Mouse (Mus musculus) embryonic facial prominence, embryonic 10.5 days (tissue): ENCODE measurements around the gene Hoxa4. TPM values are rescaled to one million over a fixed set of nuclear protein-coding genes. Genes with fewer than 3 reads are reported as not detected.

Source experiments
- DNase-seq: peaks from one replicate; pipeline ENCODE4 v3.0.0-alpha.2; 2017; ENCODE audit warnings: low spot score
- H3K27ac ChIP-seq: fragments of 300-500 bp; sonication (generic); replicated peaks from 2 replicates; pipeline ENCODE4 v1.5.1; 2016; ENCODE audit warnings: mild to moderate bottlenecking
- H3K27me3 ChIP-seq: fragments of 300-500 bp; sonication (generic); replicated peaks from 2 replicates; pipeline ENCODE4 v1.6.1; 2016; ENCODE audit warnings: low read depth, mild to moderate bottlenecking; ENCODE audit not compliant: poor library complexity, severe bottlenecking
- H3K36me3 ChIP-seq: fragments of 300-500 bp; sonication (generic); replicated peaks from 2 replicates; pipeline ENCODE4 v1.6.1; 2016; ENCODE audit warnings: mild to moderate bottlenecking, moderate library complexity
- H3K4me1 ChIP-seq: fragments of 300-500 bp; sonication (generic); 2 replicates; pipeline ENCODE4 v1.6.1; 2016
- H3K4me3 ChIP-seq: fragments of 300-500 bp; sonication (generic); 2 replicates; pipeline ENCODE4 v1.5.1; 2016; ENCODE audit warnings: mild to moderate bottlenecking, moderate library complexity
- H3K9me3 ChIP-seq: fragments of 300-500 bp; sonication (generic); 2 replicates; pipeline ENCODE4 v1.6.1; 2016; ENCODE audit warnings: mild to moderate bottlenecking
- WGBS: fragments of 180-500 bp; shearing (Covaris S2); methylation state at CpG from one replicate; pipeline ENCODE4 v1.1.7; 2016; 5-methylcytosine and 5-hydroxymethylcytosine counted together
- polyA plus RNA-seq: library from polyadenylated mRNA; unstranded; fragments of >200 nt; fragmentation: Nextera tagmentation; extraction: Ambion mirVana; gene quantifications from 2 replicates; pipeline ENCODE4 v1.2.1, GENCODE M21; 2016

Gene Hoxa4
- polyA plus RNA-seq, 1 experiment from 2014 or later: not detected

GRCm38 (mm10) chr6:52168191-52169055, 23.1 kb downstream of the Hoxa4 start:
- Histone ChIP-seq H3K4me3 (peak overlapping the region; percentile 78), H3K27me3 (peaks cover 100% of the 10 kb centered on the region), H3K4me1 (peaks cover 33% of the 10 kb centered on the region), H3K9me3 (no peaks in the 10 kb centered on the region), H3K36me3 (no peaks in the 10 kb centered on the region), H3K27ac (peak overlapping the region; percentile 87)
- under 1% methylated on average over 42 of the region's 42 CpGs for WGBS
- peak; percentile 67 for DNase-seq

GRCm38 (mm10) chr6:52167736-52168161, 23.8 kb downstream of the Hoxa4 start:
- H3K27ac ChIP-seq: peak overlapping the region; percentile 87
- peak overlapping the region; percentile 78 for H3K4me3 ChIP-seq
- no peaks in the 10 kb centered on the region for H3K36me3 ChIP-seq
- peaks cover 31% of the 10 kb centered on the region for H3K4me1 ChIP-seq
- DNase-seq: peak; percentile 45
- 2% methylated on average over 14 of the region's 14 CpGs for WGBS
- H3K9me3 ChIP-seq: no peaks in the 10 kb centered on the region
- H3K27me3 ChIP-seq: peaks cover 100% of the 10 kb centered on the region

GRCm38 (mm10) chr6:52167176-52167575, 24.4 kb downstream of the Hoxa4 start:
- H3K27ac ChIP-seq: peak overlapping the region; percentile 87
- no peaks in the 10 kb centered on the region for H3K9me3 ChIP-seq
- WGBS: 11% methylated on average over 1 of the region's 1 CpGs
- H3K27me3 ChIP-seq: peaks cover 100% of the 10 kb centered on the region
- no peak for DNase-seq
- H3K36me3 ChIP-seq: no peaks in the 10 kb centered on the region
- peak overlapping the region; percentile 78 for H3K4me3 ChIP-seq
- H3K4me1 ChIP-seq: peaks cover 25% of the 10 kb centered on the region

GRCm38 (mm10) chr6:52166431-52167077, 25.0 kb downstream of the Hoxa4 start:
- Histone ChIP-seq H3K27me3 (peaks cover 100% of the 10 kb centered on the region), H3K9me3 (no peaks in the 10 kb centered on the region), H3K4me1 (peaks cover 19% of the 10 kb centered on the region), H3K36me3 (no peaks in the 10 kb centered on the region), H3K27ac (peak overlapping the region; percentile 87), H3K4me3 (peak overlapping the region; percentile 78)
- DNase-seq: peak; percentile 41
- WGBS: 1% methylated on average over 4 of the region's 4 CpGs

GRCm38 (mm10) chr6:52165441-52166370, 25.8 kb downstream of the Hoxa4 start:
- H3K27ac ChIP-seq: peak overlapping the region; percentile 87
- H3K36me3 ChIP-seq: no peaks in the 10 kb centered on the region
- H3K4me1 ChIP-seq: peaks cover 11% of the 10 kb centered on the region
- H3K9me3 ChIP-seq: no peaks in the 10 kb centered on the region
- H3K27me3 ChIP-seq: peaks cover 100% of the 10 kb centered on the region
- WGBS: under 1% methylated on average over 28 of the region's 28 CpGs
- peak overlapping the region; percentile 78 for H3K4me3 ChIP-seq
- DNase-seq: peak; percentile 61

GRCm38 (mm10) chr6:52164626-52165440, 26.7 kb downstream of the Hoxa4 start, which contains the start of gene Hoxa2:
Gene Hoxa2 (minus strand): TSS chr6:52164831.
- Histone ChIP-seq H3K36me3 (no peaks in the 10 kb centered on the region), H3K4me3 (peak within 1 kb of the TSS; percentile 78), H3K4me1 (peaks cover 11% of the 10 kb centered on the region), H3K9me3 (no peaks in the 10 kb centered on the region), H3K27me3 (peaks cover 100% of the 10 kb centered on the region), H3K27ac (peak within 1 kb of the TSS; percentile 87)
- WGBS: under 1% methylated on average over 25 of the region's 25 CpGs
- peak; percentile 63 for DNase-seq

- Histone ChIP-seq H3K27ac (peak overlapping the region; percentile 84), H3K36me3 (no peaks in the 10 kb centered on the region), H3K27me3 (peaks cover 100% of the 10 kb centered on the region), H3K4me3 (peak overlapping the region; percentile 78), H3K9me3 (no peaks in the 10 kb centered on the region), H3K4me1 (peaks cover 16% of the 10 kb centered on the region)
- under 1% methylated on average over 39 of the region's 39 CpGs for WGBS
- peak; percentile 70 for DNase-seq
Observed at GRCm38 (mm10) chr6:52164051-52164625, 27.4 kb downstream of the Hoxa4 start.

GRCm38 (mm10) chr6:52163366-52164031, 28.1 kb downstream of the Hoxa4 start:
- peak overlapping the region; percentile 84 for H3K27ac ChIP-seq

GRCm38 (mm10) chr6:52162611-52163365, 28.8 kb downstream of the Hoxa4 start:
- Histone ChIP-seq H3K4me3 (peak overlapping the region; percentile 78), H3K27ac (peak overlapping the region; percentile 84)
- DNase-seq: peak; percentile 55

More at GRCm38 (mm10) chr6:52163366-52164031, 28.1 kb downstream of the Hoxa4 start:
- H3K4me3 ChIP-seq: peak overlapping the region; percentile 78
- peak; percentile 67 for DNase-seq
- no peaks in the 10 kb centered on the region for H3K36me3 ChIP-seq
- no peaks in the 10 kb centered on the region for H3K9me3 ChIP-seq
- H3K27me3 ChIP-seq: peaks cover 100% of the 10 kb centered on the region
- peaks cover 22% of the 10 kb centered on the region for H3K4me1 ChIP-seq
- WGBS: 1% methylated on average over 17 of the region's 17 CpGs

GRCm38 (mm10) chr6:52162093-52162380, 29.5 kb downstream of the Hoxa4 start:
- Histone ChIP-seq H3K27me3 (peaks cover 100% of the 10 kb centered on the region), H3K9me3 (no peaks in the 10 kb centered on the region), H3K4me1 (peaks cover 30% of the 10 kb centered on the region), H3K27ac (peak overlapping the region; percentile 75; the same call in 1 of the 2 replicates), H3K36me3 (no peaks in the 10 kb centered on the region), H3K4me3 (peak overlapping the region; percentile 78)
- WGBS: 5% methylated on average over 1 of the region's 1 CpGs
- peak; percentile 17 for DNase-seq

More at GRCm38 (mm10) chr6:52162611-52163365, 28.8 kb downstream of the Hoxa4 start:
- peaks cover 29% of the 10 kb centered on the region for H3K4me1 ChIP-seq
- no peaks in the 10 kb centered on the region for H3K36me3 ChIP-seq
- WGBS: under 1% methylated on average over 14 of the region's 14 CpGs
- no peaks in the 10 kb centered on the region for H3K9me3 ChIP-seq
- peaks cover 100% of the 10 kb centered on the region for H3K27me3 ChIP-seq
